Mouse (Mus musculus) midbrain, embryonic 13.5 days (tissue): ENCODE data around the gene Rnf166. TPM values are rescaled to one million over a fixed set of nuclear protein-coding genes. Genes with fewer than 3 reads are reported as not detected.

Source experiments
- ATAC-seq: fragments of 200-750 bp; cut with Nextera tagmentation; 2 replicates; pipeline ENCODE4 v1.8.0; 2017; ENCODE audit warnings: mild to moderate bottlenecking, moderate TSS enrichment, moderate library complexity
- H3K27ac ChIP-seq: fragments of 300-500 bp; sonication (generic); 2 replicates; pipeline ENCODE4 v1.5.1; 2015; ENCODE audit warnings: inconsistent platforms, mild to moderate bottlenecking, moderate library complexity
- H3K27me3 ChIP-seq: fragments of 300-500 bp; sonication (generic); 2 replicates; pipeline ENCODE4 v1.6.1; 2015; ENCODE audit warnings: mild to moderate bottlenecking, inconsistent platforms
- H3K36me3 ChIP-seq: fragments of 300-500 bp; sonication (generic); 2 replicates; pipeline ENCODE4 v1.6.1; 2015; ENCODE audit warnings: mild to moderate bottlenecking, inconsistent platforms
- H3K4me1 ChIP-seq: fragments of 300-500 bp; sonication (generic); replicated peaks from 2 replicates; pipeline ENCODE4 v1.6.1; 2015; ENCODE audit warnings: inconsistent platforms
- H3K4me2 ChIP-seq: fragments of 300-500 bp; sonication (generic); replicated peaks from 2 replicates; pipeline ENCODE4 v1.6.1; 2015; ENCODE audit warnings: moderate library complexity, mild to moderate bottlenecking, inconsistent platforms
- H3K4me3 ChIP-seq: fragments of 300-500 bp; sonication (generic); replicated peaks from 2 replicates; pipeline ENCODE4 v1.5.1; 2015; ENCODE audit warnings: mild to moderate bottlenecking, inconsistent platforms
- H3K9ac ChIP-seq: fragments of 300-500 bp; sonication (generic); replicated peaks from 2 replicates; pipeline ENCODE4 v1.6.1; 2015; ENCODE audit warnings: mild to moderate bottlenecking, inconsistent platforms
- H3K9me3 ChIP-seq: fragments of 300-500 bp; sonication (generic); 2 replicates; pipeline ENCODE4 v1.6.1; 2016; ENCODE audit warnings: mild to moderate bottlenecking, inconsistent platforms
- WGBS: fragments of 180-500 bp; shearing (Covaris S2); methylation state at CpG from one replicate; pipeline ENCODE4 v1.1.7; 2015; 5-methylcytosine and 5-hydroxymethylcytosine counted together
- polyA plus RNA-seq: library from polyadenylated mRNA; unstranded; fragments of >200 nt; fragmentation: Nextera tagmentation; extraction: Ambion mirVana; gene quantifications from 2 replicates; pipeline ENCODE4 v1.2.1, GENCODE M21; 2015

Gene Rnf166
- polyA plus RNA-seq, 1 experiment from 2014 or later, result 38.1 TPM

GRCm38 (mm10) chr8:122433269-122433905 is 42.5 kb downstream of the Rnf166 start:
- ATAC-seq, result peak; percentile 28; the same call in 1 of the 2 replicates
- 0 out of 2 replicates have a peak, but pooled peaks cover 10% of the 10 kb centered on the region for H3K27me3 ChIP-seq
- 74% methylated on average over 11 of the region's 11 CpGs for WGBS
- H3K4me3 ChIP-seq, result no peak overlapping the region
- peaks cover 2% of the 10 kb centered on the region; the same call in 1 of the 2 replicates for H3K9me3 ChIP-seq
- no peak overlapping the region; the same call in 1 of the 2 replicates for H3K9ac ChIP-seq
- peaks cover 53% of the 10 kb centered on the region for H3K36me3 ChIP-seq
- H3K4me2 ChIP-seq, result peak overlapping the region; percentile 62; the same call in 1 of the 2 replicates
- H3K4me1 ChIP-seq, result peaks cover 17% of the 10 kb centered on the region
- H3K27ac ChIP-seq, result no peak overlapping the region

GRCm38 (mm10) chr8:122432443-122433268 is 43.2 kb downstream of the Rnf166 start, which contains the start of gene Cyba:
Cyba (minus strand) TSS chr8:122432930.
- Histone ChIP-seq H3K4me3 (peak within 1 kb of the TSS; percentile 31), H3K4me2 (peak within 1 kb of the TSS; percentile 62), H3K36me3 (peaks cover 46% of the 10 kb centered on the region), H3K9me3 (peaks cover 2% of the 10 kb centered on the region; the same call in 1 of the 2 replicates), H3K27me3 (0 out of 2 replicates have a peak, but pooled peaks cover 10% of the 10 kb centered on the region), H3K9ac (peak within 1 kb of the TSS; percentile 64), H3K27ac (no peak within 1 kb of the TSS), H3K4me1 (peaks cover 17% of the 10 kb centered on the region)
- ATAC-seq, result peak; percentile 67
- 5% methylated on average over 45 of the region's 45 CpGs for WGBS

- peaks cover 2% of the 10 kb centered on the region; the same call in 1 of the 2 replicates for H3K9me3 ChIP-seq
- 41% methylated on average over 18 of the region's 18 CpGs for WGBS
- ATAC-seq, result 0 out of 2 replicates have a peak, but pooled peaks have one; percentile 18
- H3K4me3 ChIP-seq, result peak overlapping the region; percentile 31
- peak overlapping the region; percentile 62 for H3K4me2 ChIP-seq
- peaks cover 38% of the 10 kb centered on the region for H3K36me3 ChIP-seq
- H3K27ac ChIP-seq, result no peak overlapping the region
- H3K27me3 ChIP-seq, result 0 out of 2 replicates have a peak, but pooled peaks cover 10% of the 10 kb centered on the region
- peaks cover 17% of the 10 kb centered on the region for H3K4me1 ChIP-seq
- peak overlapping the region; percentile 64; the same call in 1 of the 2 replicates for H3K9ac ChIP-seq
These were observed 44.0 kb downstream of the Rnf166 start for GRCm38 (mm10) chr8:122431694-122432442.

- H3K4me2 ChIP-seq, result no peak overlapping the region
- peaks cover 26% of the 10 kb centered on the region for H3K36me3 ChIP-seq
- 92% methylated on average over 3 of the region's 3 CpGs for WGBS
- H3K4me1 ChIP-seq, result peaks cover 17% of the 10 kb centered on the region
- no peak overlapping the region for H3K27ac ChIP-seq
- H3K9me3 ChIP-seq, result peaks cover 2% of the 10 kb centered on the region; the same call in 1 of the 2 replicates
- H3K27me3 ChIP-seq, result 0 out of 2 replicates have a peak, but pooled peaks cover 10% of the 10 kb centered on the region
- no peak for ATAC-seq
- no peak overlapping the region for H3K4me3 ChIP-seq
- H3K9ac ChIP-seq, result no peak overlapping the region
These were observed 45.2 kb downstream of the Rnf166 start for GRCm38 (mm10) chr8:122430646-122431045.

GRCm38 (mm10) chr8:122430058-122430636 is 45.7 kb downstream of the Rnf166 start:
- Histone ChIP-seq H3K9ac (no peak overlapping the region), H3K27ac (no peak overlapping the region), H3K4me3 (no peak overlapping the region), H3K27me3 (0 out of 2 replicates have a peak, but pooled peaks cover 10% of the 10 kb centered on the region), H3K4me1 (peaks cover 17% of the 10 kb centered on the region), H3K36me3 (peaks cover 21% of the 10 kb centered on the region), H3K4me2 (no peak overlapping the region), H3K9me3 (no peaks in the 10 kb centered on the region)
- no peak for ATAC-seq
- WGBS, result 83% methylated on average over 10 of the region's 10 CpGs

- Histone ChIP-seq H3K27me3 (0 out of 2 replicates have a peak, but pooled peaks cover 9% of the 10 kb centered on the region), H3K4me2 (no peak overlapping the region), H3K9ac (no peak overlapping the region), H3K36me3 (peaks cover under 1% of the 10 kb centered on the region), H3K9me3 (no peaks in the 10 kb centered on the region), H3K4me1 (peaks cover 16% of the 10 kb centered on the region), H3K27ac (no peak overlapping the region), H3K4me3 (no peak overlapping the region)
- WGBS, result 90% methylated on average over 9 of the region's 9 CpGs
- ATAC-seq, result no peak
These were observed 47.7 kb downstream of the Rnf166 start for GRCm38 (mm10) chr8:122428163-122428562.

- Histone ChIP-seq H3K27me3 (0 out of 2 replicates have a peak, but pooled peaks cover 3% of the 10 kb centered on the region), H3K27ac (no peak overlapping the region), H3K9me3 (no peaks in the 10 kb centered on the region), H3K4me2 (no peak overlapping the region), H3K4me1 (peaks cover 10% of the 10 kb centered on the region), H3K36me3 (no peaks in the 10 kb centered on the region), H3K9ac (no peak overlapping the region), H3K4me3 (no peak overlapping the region)
- ATAC-seq, result no peak
- 88% methylated on average over 7 of the region's 7 CpGs for WGBS
These were observed 48.3 kb downstream of the Rnf166 start for GRCm38 (mm10) chr8:122427607-122428006.

GRCm38 (mm10) chr8:122426145-122426544 is 49.7 kb downstream of the Rnf166 start:
- no peaks in the 10 kb centered on the region for H3K9me3 ChIP-seq
- no peak overlapping the region for H3K4me3 ChIP-seq
- no peaks in the 10 kb centered on the region for H3K27me3 ChIP-seq
- WGBS, result 83% methylated on average over 9 of the region's 9 CpGs
- H3K4me1 ChIP-seq, result no peaks in the 10 kb centered on the region
- no peak overlapping the region for H3K4me2 ChIP-seq
- no peak for ATAC-seq
- no peak overlapping the region for H3K27ac ChIP-seq
- H3K9ac ChIP-seq, result no peak overlapping the region
- no peaks in the 10 kb centered on the region for H3K36me3 ChIP-seq

GRCm38 (mm10) chr8:122423659-122424058 is 52.2 kb downstream of the Rnf166 start:
- no peak overlapping the region for H3K27ac ChIP-seq

GRCm38 (mm10) chr8:122423217-122423616 is 52.6 kb downstream of the Rnf166 start:
- Histone ChIP-seq H3K4me3 (no peak overlapping the region), H3K27me3 (no peaks in the 10 kb centered on the region), H3K36me3 (peaks cover 12% of the 10 kb centered on the region), H3K4me2 (no peak overlapping the region), H3K9me3 (no peaks in the 10 kb centered on the region), H3K9ac (no peak overlapping the region), H3K4me1 (no peaks in the 10 kb centered on the region), H3K27ac (no peak overlapping the region)
- 90% methylated on average over 24 of the region's 24 CpGs for WGBS
- no peak for ATAC-seq

More at GRCm38 (mm10) chr8:122423659-122424058, 52.2 kb downstream of the Rnf166 start:
- WGBS, result 58% methylated on average over 5 of the region's 5 CpGs
- H3K36me3 ChIP-seq, result peaks cover 7% of the 10 kb centered on the region
- no peaks in the 10 kb centered on the region for H3K4me1 ChIP-seq
- no peak overlapping the region for H3K4me3 ChIP-seq
- H3K9me3 ChIP-seq, result no peaks in the 10 kb centered on the region
- no peaks in the 10 kb centered on the region for H3K27me3 ChIP-seq
- H3K4me2 ChIP-seq, result no peak overlapping the region
- no peak overlapping the region for H3K9ac ChIP-seq
- ATAC-seq, result no peak
